Mouse (Mus musculus): ENCODE measurements around the gene Steap1. TPM values are rescaled to one million over a fixed set of nuclear protein-coding genes. Genes with fewer than 3 reads are reported as not detected.

Gene Steap1
- polyA plus RNA-seq (2015; fragmentation: Nextera tagmentation; extraction: Ambion mirVana): 1.5 and 2.2 TPM in 2 replicates

GRCm38 (mm10) chr5:5748866-5749682 lies at the start of gene Steap1:
Steap1 (minus strand) TSS chr5:5749326.

DNA sequence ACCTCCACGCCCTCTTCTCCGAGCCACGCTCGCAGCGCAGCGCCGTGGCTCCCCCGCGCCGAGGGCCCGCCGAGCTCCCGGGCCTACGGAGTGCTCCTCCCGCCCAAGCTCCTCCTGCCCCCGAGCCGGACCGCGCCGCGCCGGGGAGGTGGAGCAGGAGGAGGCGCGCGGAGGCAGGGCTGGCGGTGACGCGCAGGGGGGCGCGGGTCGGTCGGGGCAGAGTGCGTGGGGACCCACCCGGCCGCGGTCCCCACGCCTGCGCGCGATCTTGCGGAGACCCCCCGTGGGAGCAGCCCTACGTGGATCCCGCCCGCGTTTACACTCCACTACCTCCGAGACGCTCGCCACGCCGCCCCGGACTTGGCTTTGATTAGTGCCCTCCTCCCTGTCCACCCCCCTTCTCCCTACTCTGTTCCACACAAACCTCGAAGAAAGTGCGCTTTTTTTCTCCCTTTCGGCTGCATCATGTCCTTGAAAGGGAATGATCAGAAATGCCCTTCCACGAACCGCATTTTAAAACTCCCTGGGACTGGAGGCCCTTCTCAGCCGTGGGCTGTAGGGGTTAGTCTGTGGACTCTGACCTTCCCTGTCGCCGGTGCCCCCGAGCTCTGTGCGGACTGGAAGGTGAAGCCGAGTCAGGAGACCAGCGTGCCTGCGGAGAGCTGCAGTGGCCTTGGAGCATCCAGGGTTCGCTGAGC lies 55.0 kb downstream of the Steap1 start, which contains the start of gene Steap2:
Gene Steap2, minus strand, starts transcription at position 623 of the 698 bp plus-strand sequence.

Other genes starting within 250 kb of the Steap1 start
- gene Cldn12, start 234.4 kb downstream of the Steap1 start, polyA plus RNA-seq (2015; fragmentation: Nextera tagmentation; extraction: Ambion mirVana): 12.6 and 13.4 TPM in 2 replicates
- 10.6 and 11.7 TPM in 2 replicates for gene Gtpbp10, start 189.8 kb downstream of the Steap1 start, polyA plus RNA-seq (2015; fragmentation: Nextera tagmentation; extraction: Ambion mirVana)
- gene Gm8773, start 175.5 kb downstream of the Steap1 start, polyA plus RNA-seq (2015; fragmentation: Nextera tagmentation; extraction: Ambion mirVana): 8.2 and 10.2 TPM in 2 replicates
- 8.3 TPM in 2 replicates for gene Cfap69, start 85.1 kb downstream of the Steap1 start, polyA plus RNA-seq (2015; fragmentation: Nextera tagmentation; extraction: Ambion mirVana)
- 8.4 TPM in 2 replicates for gene Steap2, start 54.7 kb downstream of the Steap1 start, polyA plus RNA-seq (2015; fragmentation: Nextera tagmentation; extraction: Ambion mirVana)

All from neural tube, postnatal 0 days (tissue).